18 mouse cellular contexts compared by ENCODE assay signal in genomic region chr6:94780621-94781020, GRCm38 (mm10).
"Had no signal": no experiment of that assay in that cellular context is flagged by ENCODE, and none has a peak within 500 bp of the region (broad histone marks: within the 10 kb centered on the region; RNA-seq: fewer than 3 reads in every experiment).

No protein-coding gene starts in this region.

- H3K36me3 ChIP-seq: limb, embryonic 10.5 days; limb, embryonic 13.5 days; liver, embryonic 15.5 days; neural tube, embryonic 12.5 days; neural tube, embryonic 15.5 days had no signal

- H3K27ac ChIP-seq: kidney, postnatal 0 days; layer of hippocampus, adult 2 months; limb, embryonic 13.5 days; liver, embryonic 15.5 days; neural tube, embryonic 12.5 days; neural tube, embryonic 15.5 days; stomach, postnatal 0 days had no signal

- H3K9ac ChIP-seq: limb, embryonic 13.5 days; liver, embryonic 15.5 days; neural tube, embryonic 12.5 days; neural tube, embryonic 15.5 days had no signal

- H3K27me3 ChIP-seq: limb, embryonic 13.5 days; liver, embryonic 15.5 days; neural tube, embryonic 12.5 days; neural tube, embryonic 15.5 days had no signal

- H3K4me3 ChIP-seq: layer of hippocampus, adult 2 months; limb, embryonic 10.5 days; limb, embryonic 13.5 days; liver, embryonic 15.5 days; neural tube, embryonic 12.5 days; neural tube, embryonic 15.5 days had no signal

- H3K9me3 ChIP-seq: limb, embryonic 10.5 days; limb, embryonic 13.5 days; liver, embryonic 15.5 days; neural tube, embryonic 12.5 days; neural tube, embryonic 15.5 days had no signal

- H3K4me2 ChIP-seq: limb, embryonic 13.5 days; liver, embryonic 15.5 days; midbrain, embryonic 11.5 days; neural tube, embryonic 12.5 days; neural tube, embryonic 15.5 days had no signal

- DNase-seq: layer of hippocampus, adult 9-11 months; lung, postnatal 14 days; midbrain, embryonic 14.5 days; right cerebral cortex, adult 18-20 months; right cerebral cortex, postnatal 14 days; right cerebral cortex, postnatal 4 days; thymus, adult 2 months; thymus, postnatal 14 days; thymus, postnatal 4 days had no signal

- H3K4me1 ChIP-seq: neural tube, embryonic 12.5 days; neural tube, embryonic 15.5 days had no signal
